32 mouse cellular contexts compared by ENCODE assay signal in the genomic region with DNA sequence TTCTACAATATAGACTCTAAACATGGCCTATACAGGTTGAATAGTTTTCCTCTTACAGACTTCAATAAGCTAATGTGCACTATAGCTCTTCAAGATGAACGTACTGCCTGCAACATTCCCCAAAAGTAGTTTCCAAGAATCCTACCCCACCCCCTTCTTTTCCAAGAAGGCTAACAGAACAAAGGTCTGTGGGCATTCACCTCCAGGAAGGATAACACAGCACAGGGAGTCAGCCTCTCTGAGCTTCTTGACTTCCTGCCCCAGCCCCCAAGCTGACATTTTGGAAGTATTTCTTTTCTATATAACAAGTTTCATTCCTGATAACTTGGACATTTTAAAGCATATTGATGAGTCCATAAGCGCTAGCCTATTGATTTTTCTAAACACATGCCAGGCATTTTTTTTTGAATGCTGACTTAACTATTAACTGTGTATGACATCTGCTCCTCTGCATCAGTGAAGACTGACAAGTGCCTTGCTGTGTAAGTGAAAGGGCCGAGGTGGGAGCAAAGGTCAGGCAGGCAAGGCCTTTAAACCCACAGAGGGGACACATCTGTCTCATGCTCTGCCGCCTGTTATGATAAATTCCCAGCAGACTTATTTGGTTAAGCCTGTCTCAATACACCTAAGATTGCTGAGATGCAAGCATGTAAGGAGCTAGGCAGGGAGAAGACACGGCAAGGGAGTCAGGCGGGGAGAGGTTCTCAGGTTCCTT.
DNase-seq lines count a peak whose midpoint lies in the region; ATAC-seq lines count a peak whose summit lies in the region.
"Had no signal": no experiment of that assay in that cellular context is flagged by ENCODE, and none has a peak within 500 bp of the region (broad histone marks: within the 10 kb centered on the region; RNA-seq: fewer than 3 reads in every experiment).

No protein-coding gene starts in this region.

- no peak overlapping the region for H3K4me2 ChIP-seq in hindbrain, embryonic 13.5 days
- no peak overlapping the region for H3K4me2 ChIP-seq in kidney, embryonic 15.5 days
- H3K4me2 ChIP-seq: embryonic facial prominence, embryonic 15.5 days; forebrain, embryonic 13.5 days; heart, embryonic 15.5 days; hindbrain, embryonic 14.5 days; limb, embryonic 12.5 days; liver, embryonic 15.5 days; lung, embryonic 14.5 days; midbrain, embryonic 13.5 days; neural tube, embryonic 15.5 days had no signal

- no peak overlapping the region for H3K9ac ChIP-seq in hindbrain, embryonic 13.5 days
- H3K9ac ChIP-seq in kidney, embryonic 15.5 days: no peak overlapping the region
- H3K9ac ChIP-seq: embryonic facial prominence, embryonic 15.5 days; forebrain, embryonic 13.5 days; heart, embryonic 15.5 days; hindbrain, embryonic 14.5 days; limb, embryonic 12.5 days; liver, embryonic 15.5 days; lung, embryonic 14.5 days; midbrain, embryonic 13.5 days; neural tube, embryonic 15.5 days had no signal

- H3K9me3 ChIP-seq in hindbrain, embryonic 10.5 days: no peaks in the 10 kb centered on the region
- no peaks in the 10 kb centered on the region for H3K9me3 ChIP-seq in hindbrain, embryonic 13.5 days
- H3K9me3 ChIP-seq in kidney, embryonic 15.5 days (replicated peaks): no peaks in the 10 kb centered on the region
- H3K9me3 ChIP-seq: embryonic facial prominence, embryonic 15.5 days; forebrain, embryonic 13.5 days; G1E; heart, embryonic 10.5 days; heart, embryonic 15.5 days; limb, embryonic 12.5 days; liver, embryonic 15.5 days; midbrain, embryonic 13.5 days; neural tube, embryonic 15.5 days had no signal

- no peaks in the 10 kb centered on the region for H3K27me3 ChIP-seq in hindbrain, embryonic 10.5 days (ENCODE audit: insufficient read depth, poor library complexity, severe bottlenecking)
- H3K27me3 ChIP-seq in hindbrain, embryonic 13.5 days: no peaks in the 10 kb centered on the region
- no peaks in the 10 kb centered on the region for H3K27me3 ChIP-seq in kidney, embryonic 15.5 days
- H3K27me3 ChIP-seq: embryonic facial prominence, embryonic 15.5 days; forebrain, embryonic 13.5 days; heart, embryonic 15.5 days; limb, embryonic 12.5 days; liver, embryonic 15.5 days; midbrain, embryonic 13.5 days; neural tube, embryonic 15.5 days had no signal

- no peak for ATAC-seq in hindbrain, embryonic 13.5 days (ENCODE audit: low FRiP score)
- no peak for ATAC-seq in kidney, embryonic 15.5 days (replicated peaks; ENCODE audit: low FRiP score)
- ATAC-seq: forebrain, embryonic 13.5 days; inflammation-experienced regulatory T-cells, adult 6 months; midbrain, embryonic 13.5 days had no signal

- peak; percentile 50 for DNase-seq in hindbrain, embryonic 10.5 days (ENCODE audit: low spot score)
- DNase-seq in kidney, adult 8-10 months: peak; percentile 1 to 11
- peak; percentile 5 for DNase-seq in retina, embryonic 14.5 days (ENCODE audit: low spot score)
- DNase-seq in retina, postnatal 1 day: no peak
- no peak for DNase-seq in frontal cortex, postnatal 14 days (ENCODE audit: low spot score in 2 of 2)
- no peak for DNase-seq in spleen, postnatal 4 days (ENCODE audit: low spot score in 2 of 2)
- DNase-seq: adrenal gland, adult 8-10 months; cerebellum, adult 2 months; cerebellum, postnatal 14 days; gastrocnemius, postnatal 25 days; lung, embryonic 14.5 days; lung, postnatal 14 days; right cerebral cortex, adult 18-20 months; spleen, adult 18-20 months; thymus, adult 18-20 months; thymus, postnatal 25 days had no signal

- 0 out of 2 replicates have a peak overlapping the region, but pooled peaks have one; percentile 24 for H3K27ac ChIP-seq in hindbrain, embryonic 10.5 days
- no peak overlapping the region for H3K27ac ChIP-seq in hindbrain, embryonic 13.5 days
- H3K27ac ChIP-seq in kidney, embryonic 15.5 days: no peak overlapping the region
- H3K27ac ChIP-seq: embryonic facial prominence, embryonic 15.5 days; forebrain, embryonic 13.5 days; heart, embryonic 10.5 days; heart, embryonic 15.5 days; hindbrain, embryonic 14.5 days; layer of hippocampus, adult 2 months; left cerebral cortex, adult 2 months; limb, embryonic 12.5 days; liver, embryonic 15.5 days; midbrain, embryonic 13.5 days; neural tube, embryonic 15.5 days; stomach, postnatal 0 days had no signal

- H3K36me3 ChIP-seq in hindbrain, embryonic 10.5 days: no peaks in the 10 kb centered on the region
- H3K36me3 ChIP-seq in hindbrain, embryonic 13.5 days: no peaks in the 10 kb centered on the region
- no peaks in the 10 kb centered on the region for H3K36me3 ChIP-seq in kidney, embryonic 15.5 days
- H3K36me3 ChIP-seq: embryonic facial prominence, embryonic 15.5 days; G1E; heart, embryonic 10.5 days; heart, embryonic 15.5 days; limb, embryonic 12.5 days; liver, embryonic 15.5 days; midbrain, embryonic 13.5 days; neural tube, embryonic 15.5 days had no signal

- H3K4me1 ChIP-seq in hindbrain, embryonic 10.5 days (replicated peaks): peaks cover 22% of the 10 kb centered on the region
- 0 out of 2 replicates have a peak, but pooled peaks cover 2% of the 10 kb centered on the region for H3K4me1 ChIP-seq in hindbrain, embryonic 13.5 days (replicated peaks)
- H3K4me1 ChIP-seq in kidney, embryonic 15.5 days: no peaks in the 10 kb centered on the region
- H3K4me1 ChIP-seq: heart, embryonic 15.5 days; liver, embryonic 15.5 days; neural tube, embryonic 15.5 days had no signal

- 33% methylated on average over 6 of the region's 6 CpGs for WGBS in hindbrain, embryonic 10.5 days
- 54% methylated on average over 6 of the region's 6 CpGs for WGBS in hindbrain, embryonic 13.5 days
- 54% methylated on average over 6 of the region's 6 CpGs for WGBS in kidney, embryonic 15.5 days

- no peak overlapping the region for H3K4me3 ChIP-seq in hindbrain, embryonic 10.5 days
- H3K4me3 ChIP-seq in hindbrain, embryonic 13.5 days: no peak overlapping the region
- no peak overlapping the region for H3K4me3 ChIP-seq in kidney, embryonic 15.5 days (replicated peaks)
- H3K4me3 ChIP-seq: embryonic facial prominence, embryonic 15.5 days; forebrain, embryonic 13.5 days; heart, embryonic 10.5 days; heart, embryonic 15.5 days; layer of hippocampus, adult 2 months; left cerebral cortex, adult 2 months; limb, embryonic 12.5 days; liver, embryonic 15.5 days; midbrain, embryonic 13.5 days; neural tube, embryonic 15.5 days had no signal

Comparison
In these comparisons a context has a peak if more than half of its experiments do, and no peak if none do; other contexts are left out.
1. DNase-seq: peak in hindbrain, embryonic 10.5 days (single experiment), kidney, adult 8-10 months (2 of 2) and retina, embryonic 14.5 days (single experiment); none in retina, postnatal 1 day (single experiment), frontal cortex, postnatal 14 days (0 of 2) and spleen, postnatal 4 days (0 of 2).